Mouse (Mus musculus) heart, embryonic 16.5 days (tissue): ENCODE measurements around the gene Dnajb2. TPM values are rescaled to one million over a fixed set of nuclear protein-coding genes. Genes with fewer than 3 reads are reported as not detected.
A peak's percentile ranks its signal among the peaks of the same experiment; 100 is the strongest.

Experiments
- ATAC-seq: fragments of 200-750 bp; cut with Nextera tagmentation; replicated peaks from 2 replicates; pipeline ENCODE4 v1.8.0; 2017; ENCODE audit warnings: moderate number of reproducible peaks; ENCODE audit not compliant: insufficient read depth, low FRiP score; ENCODE audit errors: extremely low read depth
- H3K27ac ChIP-seq: fragments of 300-500 bp; sonication (generic); 2 replicates; pipeline ENCODE4 v1.5.1; 2014; ENCODE audit warnings: mild to moderate bottlenecking, low read length, control low read depth, moderate library complexity
- H3K27me3 ChIP-seq: fragments of 300-500 bp; sonication (generic); 2 replicates; pipeline ENCODE4 v1.6.1; 2014; ENCODE audit warnings: low read length, mixed read lengths; ENCODE audit not compliant: control insufficient read depth, insufficient read depth
- H3K36me3 ChIP-seq: fragments of 300-500 bp; sonication (generic); 2 replicates; pipeline ENCODE4 v1.6.1; 2014; ENCODE audit not compliant: control insufficient read depth, insufficient read depth
- H3K4me1 ChIP-seq: fragments of 300-500 bp; sonication (generic); 2 replicates; pipeline ENCODE4 v1.6.1; 2014; ENCODE audit warnings: low read length, mixed read lengths; ENCODE audit not compliant: control insufficient read depth, insufficient read depth
- H3K4me2 ChIP-seq: fragments of 300-500 bp; sonication (generic); 2 replicates; pipeline ENCODE4 v1.6.1; 2014; ENCODE audit warnings: low read depth, mild to moderate bottlenecking, control low read depth, low read length
- H3K4me3 ChIP-seq: fragments of 300-500 bp; sonication (generic); 2 replicates; pipeline ENCODE4 v1.5.1; 2014; ENCODE audit warnings: mild to moderate bottlenecking, control low read depth, low read length
- H3K9ac ChIP-seq: fragments of 300-500 bp; sonication (generic); 2 replicates; pipeline ENCODE4 v1.6.1; 2014; ENCODE audit warnings: low read length, control low read depth
- H3K9me3 ChIP-seq: fragments of 300-500 bp; sonication (generic); replicated peaks from 2 replicates; pipeline ENCODE4 v1.6.1; 2016; ENCODE audit warnings: low read length; ENCODE audit not compliant: control insufficient read depth
- WGBS: fragments of 180-500 bp; shearing (Covaris S2); extraction: QIAGEN DNeasy Blood & Tissue Kit; methylation state at CpG from one replicate; pipeline ENCODE4 v1.1.7; 2014; 5-methylcytosine and 5-hydroxymethylcytosine counted together
- microRNA-seq: library from miRNA; unstranded; fragments of <30 nt; microRNA quantifications from one replicate; pipeline ENCODE4, GENCODE M21; 2017
- polyA plus RNA-seq: library from polyadenylated mRNA; unstranded; fragments of >200 nt; fragmentation: Nextera tagmentation; extraction: Ambion mirVana; gene quantifications from 2 replicates; pipeline ENCODE4 v1.2.1, GENCODE M21; 2015

Gene Dnajb2
- polyA plus RNA-seq, 1 experiment from 2014 or later = 46.0 TPM

- H3K27ac ChIP-seq = peak overlapping the region; percentile 59
- H3K4me3 ChIP-seq = no peak overlapping the region
- no peaks in the 10 kb centered on the region for H3K27me3 ChIP-seq
- H3K36me3 ChIP-seq = no peaks in the 10 kb centered on the region
- H3K4me2 ChIP-seq = no peak overlapping the region
- H3K9me3 ChIP-seq = no peaks in the 10 kb centered on the region
- H3K9ac ChIP-seq = no peak overlapping the region
- H3K4me1 ChIP-seq = peaks cover 12% of the 10 kb centered on the region
- 22% methylated on average over 12 of the region's 12 CpGs for WGBS
- ATAC-seq = peak; percentile 49; the same call in 1 of the 2 replicates
These were observed 56.5 kb downstream of the Dnajb2 start for GRCm38 (mm10) chr1:75292476-75293330.

GRCm38 (mm10) chr1:75293331-75293701 lies 57.1 kb downstream of the Dnajb2 start:
- Histone ChIP-seq H3K4me2 (no peak overlapping the region), H3K9me3 (no peaks in the 10 kb centered on the region), H3K27ac (peak overlapping the region; percentile 59; the same call in 1 of the 2 replicates), H3K27me3 (no peaks in the 10 kb centered on the region), H3K9ac (no peak overlapping the region), H3K4me1 (peaks cover 12% of the 10 kb centered on the region), H3K4me3 (no peak overlapping the region), H3K36me3 (no peaks in the 10 kb centered on the region)
- ATAC-seq = no peak
- WGBS = 63% methylated on average over 5 of the region's 5 CpGs

- 73% methylated on average over 5 of the region's 5 CpGs for WGBS
- Histone ChIP-seq H3K4me1 (peaks cover 12% of the 10 kb centered on the region), H3K9ac (no peak overlapping the region), H3K4me2 (no peak overlapping the region), H3K36me3 (no peaks in the 10 kb centered on the region), H3K9me3 (no peaks in the 10 kb centered on the region), H3K27ac (no peak overlapping the region), H3K27me3 (no peaks in the 10 kb centered on the region), H3K4me3 (no peak overlapping the region)
- ATAC-seq = no peak
These were observed 58.1 kb downstream of the Dnajb2 start for GRCm38 (mm10) chr1:75294294-75294693.

Small RNAs within 50 kb of the gene (microRNA-seq; reads per million reads assigned to microRNA genes)
- not detected for gene Gm27943

Other genes starting within 250 kb of the Dnajb2 start
- 7.5 and 8.8 TPM in 2 replicates for gene Nhej1, start 111.2 kb upstream of the Dnajb2 start, polyA plus RNA-seq
- 1.1 TPM in 2 replicates for gene Slc23a3, start 102.5 kb upstream of the Dnajb2 start, polyA plus RNA-seq
- 39.2 and 40.9 TPM in 2 replicates for gene Cnppd1, start 93.7 kb upstream of the Dnajb2 start, polyA plus RNA-seq
- 33.9 TPM in 2 replicates for gene Retreg2, start 93.6 kb upstream of the Dnajb2 start, polyA plus RNA-seq
- 30.4 and 31.7 TPM in 2 replicates for gene Zfand2b, start 67.8 kb upstream of the Dnajb2 start, polyA plus RNA-seq
- 15.2 and 16.1 TPM in 2 replicates for gene Abcb6, start 56.0 kb upstream of the Dnajb2 start, polyA plus RNA-seq
- gene Ankzf1, start 44.3 kb upstream of the Dnajb2 start, polyA plus RNA-seq = 22.8 and 32.0 TPM in 2 replicates
- 31.7 and 34.9 TPM in 2 replicates for gene Atg9a, start 44.2 kb upstream of the Dnajb2 start, polyA plus RNA-seq
- gene Glb1l, start 25.6 kb upstream of the Dnajb2 start, polyA plus RNA-seq = 7.7 and 8.8 TPM in 2 replicates
- gene Stk16, start 25.6 kb upstream of the Dnajb2 start, polyA plus RNA-seq = 96.5 and 102 TPM in 2 replicates
- gene Tuba4a, start 16.5 kb upstream of the Dnajb2 start, polyA plus RNA-seq = 63.3 and 81.2 TPM in 2 replicates
- gene A630095N17Rik, start 4.3 kb upstream of the Dnajb2 start, polyA plus RNA-seq = 0.24 TPM in 1 of 2 replicates, not detected in the other
- 0.44 and 0.62 TPM in 2 replicates for gene Ptprn, start 28.1 kb downstream of the Dnajb2 start, polyA plus RNA-seq
- 0.76 TPM in 1 of 2 replicates, not detected in the other for gene Resp18, start 42.0 kb downstream of the Dnajb2 start, polyA plus RNA-seq
- gene Dnpep, start 81.6 kb downstream of the Dnajb2 start, polyA plus RNA-seq = 129 and 131 TPM in 2 replicates
- 469 and 480 TPM in 2 replicates for gene Des, start 123.9 kb downstream of the Dnajb2 start, polyA plus RNA-seq
- 41.1 and 46.4 TPM in 2 replicates for gene Speg, start 138.9 kb downstream of the Dnajb2 start, polyA plus RNA-seq
- 72.6 and 85.3 TPM in 2 replicates for gene Gmppa, start 199.5 kb downstream of the Dnajb2 start, polyA plus RNA-seq
- gene Asic4, start 214.0 kb downstream of the Dnajb2 start, polyA plus RNA-seq = 0.08 and 0.27 TPM in 2 replicates
- gene Chpf, start 242.9 kb downstream of the Dnajb2 start, polyA plus RNA-seq = 23.9 and 27.0 TPM in 2 replicates
- 0.60 and 0.69 TPM in 2 replicates for gene Tmem198, start 243.1 kb downstream of the Dnajb2 start, polyA plus RNA-seq